Mouse (Mus musculus): Measurements from ENCODE around the gene Arl15. TPM values are rescaled to one million over a fixed set of nuclear protein-coding genes. Genes with fewer than 3 reads are reported as not detected.

Gene Arl15
- 42.4 TPM for polyA plus RNA-seq (2014; fragmentation: Illumina TruSeq; extraction: RNeasy Lipid Tissue Mini Kit (QIAGEN cat#74804); ENCODE audit: low replicate concordance)

GRCm38 (mm10) chr13:113794039-113794704, at the start of gene Arl15:
TSS of gene Arl15 (plus strand) at chr13:113794505.

Other genes with a start within 250 kb of the Arl15 start
- gene Snx18, start 175.9 kb upstream of the Arl15 start, polyA plus RNA-seq (2014; fragmentation: Illumina TruSeq; extraction: RNeasy Lipid Tissue Mini Kit (QIAGEN cat#74804); ENCODE audit: low replicate concordance) = 37.3 TPM
- gene Hspb3, start 130.8 kb upstream of the Arl15 start, polyA plus RNA-seq (2014; fragmentation: Illumina TruSeq; extraction: RNeasy Lipid Tissue Mini Kit (QIAGEN cat#74804); ENCODE audit: low replicate concordance) = not detected